Mouse (Mus musculus): Measurements from ENCODE around the gene Gm20855. TPM values are rescaled to one million over a fixed set of nuclear protein-coding genes. Genes with fewer than 3 reads are reported as not detected.
"Not testable (repeated sequence)": the region's sequence is repeated elsewhere in the genome, so short reads cannot be mapped to it uniquely, and the experiment has no call there.

Gene Gm20855
- not detected in 2 replicates for polyA plus RNA-seq (2015; fragmentation: Nextera tagmentation; extraction: Ambion mirVana)

DNA sequence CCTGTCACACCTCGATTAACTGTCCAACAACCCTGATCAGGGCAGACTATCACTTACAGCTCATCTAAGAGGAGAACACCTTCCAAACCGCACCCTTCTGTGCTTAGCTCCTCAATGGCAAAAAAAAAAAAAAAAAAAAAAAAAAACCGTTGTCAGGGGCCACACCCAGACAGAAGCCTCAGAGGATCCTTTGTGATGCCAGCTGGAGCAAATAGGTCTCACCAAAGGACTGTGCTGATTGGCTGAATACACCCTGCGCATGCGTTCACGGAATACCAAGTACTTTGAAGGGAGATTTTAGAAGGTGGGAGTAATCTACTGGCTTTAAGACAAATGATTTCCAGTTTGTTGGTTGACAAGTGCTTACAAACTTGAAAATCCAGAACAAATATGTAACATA, at the start of gene Gm20855:
Gene Gm20855, minus strand, starts transcription at position 101 of the 400 bp plus-strand sequence.
- ATAC-seq; H3K27me3 ChIP-seq (replicated peaks; ENCODE audit: control insufficient read depth, insufficient read depth, low read length); H3K27ac ChIP-seq (ENCODE audit: low read depth, low read length); H3K36me3 ChIP-seq (ENCODE audit: control insufficient read depth, insufficient read depth, low read length); H3K4me1 ChIP-seq (ENCODE audit: control insufficient read depth, insufficient read depth, low read depth, low read length); H3K4me2 ChIP-seq (ENCODE audit: low read length); H3K4me3 ChIP-seq (ENCODE audit: low read length); H3K9me3 ChIP-seq (ENCODE audit: control insufficient read depth, low read length); H3K9ac ChIP-seq (ENCODE audit: low read depth, low read length): not testable (repeated sequence)
- WGBS, result no CpG with 5 or more reads among the region's 6 CpGs
